Mouse (Mus musculus) bone marrow, adult 2 months (tissue): ENCODE results near the gene Rsf1.

Experiments used
- CTCF ChIP-seq: fragments of 200-500 bp; IDR thresholded peaks from 2 replicates; pipeline ENCODE4 v1.5.1; 2011; ENCODE audit warnings: low read length, control low read depth; ENCODE audit not compliant: control insufficient read depth, insufficient read depth
- POLR2A ChIP-seq: fragments of 200-500 bp; IDR thresholded peaks from 2 replicates; pipeline ENCODE4 v1.6.1; 2011; ENCODE audit warnings: low read depth, mild to moderate bottlenecking, control low read depth, low read length, borderline replicate concordance; ENCODE audit not compliant: control insufficient read depth

GRCm38 (mm10) chr7:97728666-97729614 is 149.3 kb downstream of the Rsf1 start:
- no peak for TF ChIP-seq POLR2A
- no peak for TF ChIP-seq CTCF
